Mouse (Mus musculus) lung, adult 2 months (tissue): ENCODE measurements around the gene Cpox. TPM values are rescaled to one million over a fixed set of nuclear protein-coding genes. Genes with fewer than 3 reads are reported as not detected.

Experiments
- DNase-seq: peaks from one replicate; pipeline ENCODE4 v3.0.0; 2022
- H3K4me1 ChIP-seq: fragments of 200-500 bp; 2 replicates; pipeline ENCODE4 v1.6.1; 2011; ENCODE audit warnings: low read length; ENCODE audit not compliant: control insufficient read depth, insufficient read depth
- H3K4me3 ChIP-seq: fragments of 200-500 bp; replicated peaks from 2 replicates; pipeline ENCODE3; 2011; ENCODE audit warnings: low read depth, mild to moderate bottlenecking, control low read depth, low read length; ENCODE audit errors: extremely low read depth
- CTCF ChIP-seq: fragments of 200-500 bp; IDR thresholded peaks from 2 replicates; pipeline ENCODE4 v1.5.1; 2011; ENCODE audit warnings: mild to moderate bottlenecking, low read length, control low read depth; ENCODE audit not compliant: insufficient read depth
- POLR2A ChIP-seq: fragments of 200-500 bp; IDR thresholded peaks from 2 replicates; pipeline ENCODE4 v1.6.1; 2011; ENCODE audit warnings: low read depth, mild to moderate bottlenecking, control low read depth, low read length, borderline replicate concordance; ENCODE audit errors: extremely low read depth
- WGBS: fragments of 180-500 bp; shearing (Covaris S2); methylation state at CpG from one replicate; pipeline ENCODE4 v1.1.7; 2018; 5-methylcytosine and 5-hydroxymethylcytosine counted together
- polyA plus RNA-seq: library from polyadenylated mRNA; depleted of rRNA; stranded (reverse); fragments of >200 nt; gene quantifications from 2 replicates; pipeline ENCODE4 v1.2.3, GENCODE M21; 2012

Cpox gene
- polyA plus RNA-seq, 1 experiment: 11.5 TPM

GRCm38 (mm10) chr16:58709536-58709935, 39.4 kb downstream of the Cpox start:
- Histone ChIP-seq H3K4me1 (no peaks in the 10 kb centered on the region), H3K4me3 (no peak overlapping the region)
- TF ChIP-seq POLR2A: no peak
- no peak for DNase-seq
- WGBS: 79% methylated on average over 4 of the region's 4 CpGs

- H3K4me3 ChIP-seq: peak overlapping the region; percentile 15
- H3K4me1 ChIP-seq: no peaks in the 10 kb centered on the region
- no peak for DNase-seq
- 50% methylated on average over 8 of the region's 8 CpGs for WGBS
- TF ChIP-seq CTCF: no peak
- no peak for TF ChIP-seq POLR2A
These were observed 42.1 kb downstream of the Cpox start for GRCm38 (mm10) chr16:58712221-58712620.

GRCm38 (mm10) chr16:58713128-58713527, 43.0 kb downstream of the Cpox start:
- Histone ChIP-seq H3K4me3 (no peak overlapping the region), H3K4me1 (no peaks in the 10 kb centered on the region)
- DNase-seq: no peak
- no peak for TF ChIP-seq CTCF
- 84% methylated on average over 1 of the region's 1 CpGs for WGBS

- Histone ChIP-seq H3K4me3 (no peak overlapping the region), H3K4me1 (no peaks in the 10 kb centered on the region)
- no peak for DNase-seq
- 63% methylated on average over 4 of the region's 4 CpGs for WGBS
- TF ChIP-seq CTCF: no peak
- TF ChIP-seq POLR2A: no peak
These were observed 44.9 kb downstream of the Cpox start for GRCm38 (mm10) chr16:58715018-58715417.

- TF ChIP-seq POLR2A: no peak
- no peak for TF ChIP-seq CTCF
- Histone ChIP-seq H3K4me3 (no peak within 1 kb of the TSS), H3K4me1 (no peaks in the 10 kb centered on the region)
- no peak for DNase-seq
- WGBS: 87% methylated on average over 7 of the region's 7 CpGs
These were observed 48.6 kb downstream of the Cpox start, which contains the start of gene Gpr15 for GRCm38 (mm10) chr16:58718666-58719120. Gpr15 (minus strand) TSS chr16:58719070.

- H3K4me3 ChIP-seq: no peak overlapping the region
- TF ChIP-seq POLR2A (no peak), CTCF (no peak)
- DNase-seq: no peak
- no peaks in the 10 kb centered on the region for H3K4me1 ChIP-seq
- WGBS: 63% methylated on average over 2 of the region's 2 CpGs
These were observed 52.2 kb downstream of the Cpox start for GRCm38 (mm10) chr16:58722292-58722691.

- WGBS: 72% methylated on average over 11 of the region's 11 CpGs
- Histone ChIP-seq H3K4me3 (no peak overlapping the region), H3K4me1 (peaks cover 2% of the 10 kb centered on the region; the same call in 1 of the 2 replicates)
- TF ChIP-seq POLR2A: no peak
- DNase-seq: no peak
These were observed 56.8 kb downstream of the Cpox start for GRCm38 (mm10) chr16:58726680-58727476.

- H3K4me1 ChIP-seq: peaks cover 2% of the 10 kb centered on the region; the same call in 1 of the 2 replicates
- peak; percentile 91 for DNase-seq
- H3K4me3 ChIP-seq: peak within 1 kb of the TSS; percentile 96
- WGBS: 2% methylated on average over 31 of the region's 35 CpGs
- TF ChIP-seq POLR2A (peak; percentile 76; the same call in 1 of the 2 replicates), CTCF (no peak)
These were observed 57.5 kb downstream of the Cpox start, which contains the start of gene Cldnd1 for GRCm38 (mm10) chr16:58727477-58728131. Cldnd1 (plus strand) TSS chr16:58727910.

GRCm38 (mm10) chr16:58728176-58728671, 58.1 kb downstream of the Cpox start:
- no peak for TF ChIP-seq POLR2A
- no peak for TF ChIP-seq CTCF
- H3K4me1 ChIP-seq: peaks cover 2% of the 10 kb centered on the region; the same call in 1 of the 2 replicates
- WGBS: under 1% methylated on average over 31 of the region's 31 CpGs
- no peak for DNase-seq
- peak overlapping the region; percentile 96 for H3K4me3 ChIP-seq

- WGBS: 77% methylated on average over 4 of the region's 4 CpGs
- TF ChIP-seq POLR2A (no peak), CTCF (no peak)
- no peak for DNase-seq
- H3K4me3 ChIP-seq: no peak overlapping the region
- H3K4me1 ChIP-seq: no peaks in the 10 kb centered on the region
These were observed 68.1 kb downstream of the Cpox start for GRCm38 (mm10) chr16:58738205-58738604.

- Histone ChIP-seq H3K4me1 (no peaks in the 10 kb centered on the region), H3K4me3 (no peak overlapping the region)
- WGBS: 84% methylated on average over 1 of the region's 1 CpGs
- TF ChIP-seq CTCF: no peak
- no peak for TF ChIP-seq POLR2A
- DNase-seq: no peak
These were observed 68.7 kb downstream of the Cpox start for GRCm38 (mm10) chr16:58738800-58739199.
